Mouse (Mus musculus) CH12.LX (cell line): Measurements from ENCODE around the gene Jup. TPM values are rescaled to one million over a fixed set of nuclear protein-coding genes. Genes with fewer than 3 reads are reported as not detected.
A peak's percentile ranks its signal among the peaks of the same experiment; 100 is the strongest.

Experiments used
- DNase-seq: peaks from one replicate; pipeline ENCODE4 v3.0.0-alpha.2; 2013; ENCODE audit errors: extremely low read depth
- H3K27ac ChIP-seq: 2 replicates; pipeline ENCODE4 v1.5.1; 2012; ENCODE audit warnings: low read depth, mild to moderate bottlenecking, control low read depth, moderate library complexity; ENCODE audit not compliant: insufficient read depth
- H3K27me3 ChIP-seq: replicated peaks from 2 replicates; pipeline ENCODE3; 2012; ENCODE audit warnings: inconsistent platforms
- H3K36me3 ChIP-seq, 2 experiments: replicated peaks in 1 of 2; 2 replicates each; pipeline versions ENCODE3 to v1.6.1; 2012; ENCODE audit warnings: inconsistent platforms in 1 of 2, low read length in 1 of 2, mild to moderate bottlenecking in 1 of 2, mixed read lengths in 1 of 2, moderate library complexity in 1 of 2; ENCODE audit not compliant: control insufficient read depth in 1 of 2, insufficient read depth in 1 of 2
- H3K4me1 ChIP-seq, 2 experiments: 2 replicates each; pipeline ENCODE4 v1.6.1; 2012; ENCODE audit warnings: inconsistent platforms in 1 of 2, moderate library complexity in 1 of 2; ENCODE audit not compliant: insufficient read depth in 2 of 2, control insufficient read depth in 1 of 2
- H3K4me2 ChIP-seq: 2 replicates; pipeline ENCODE4 v1.6.1; 2012; ENCODE audit warnings: low read depth, mild to moderate bottlenecking, control low read depth; ENCODE audit not compliant: poor library complexity, insufficient read depth, severe bottlenecking
- H3K4me3 ChIP-seq, 3 experiments: fragments of 150-350 bp in 1 of 3; sonication (generic) in 1 of 3; replicated peaks in 1 of 3; 2 replicates each; pipeline versions ENCODE3 to v1.5.1; 2011 to 2012; ENCODE audit warnings: low read depth in 2 of 3, low read length in 2 of 3, mild to moderate bottlenecking in 2 of 3, moderate library complexity in 2 of 3, control low read depth in 1 of 3, improper control_type of control experiment in 1 of 3, inconsistent platforms in 1 of 3, mixed read lengths in 1 of 3; ENCODE audit not compliant: poor library complexity in 1 of 3
- H3K79me2 ChIP-seq: replicated peaks from 2 replicates; pipeline ENCODE4 v1.6.1; 2012; ENCODE audit warnings: mild to moderate bottlenecking, moderate library complexity; ENCODE audit not compliant: control insufficient read depth, poor library complexity, insufficient read depth, severe bottlenecking; ENCODE audit errors: extremely low read depth
- H3K9ac ChIP-seq: 2 replicates; pipeline ENCODE4 v1.6.1; 2012; ENCODE audit warnings: low read depth, mild to moderate bottlenecking, control low read depth, moderate library complexity; ENCODE audit not compliant: insufficient read depth
- H3K9me3 ChIP-seq: replicated peaks from 2 replicates; pipeline ENCODE3; 2012; ENCODE audit warnings: low read length, inconsistent platforms, mixed read lengths
- BHLHE40 ChIP-seq: IDR thresholded peaks from 2 replicates; pipeline ENCODE4 v1.6.1; 2011; ENCODE audit warnings: mild to moderate bottlenecking, low read depth, low read length, improper control_type of control experiment
- CHD2 ChIP-seq: IDR thresholded peaks from 2 replicates; pipeline ENCODE4 v1.6.1; 2011; ENCODE audit warnings: low read length, improper control_type of control experiment
- CTCF ChIP-seq, 2 experiments: IDR thresholded peaks in 1 of 2; conservative IDR thresholded peaks in 1 of 2; 2 replicates each; pipeline ENCODE4 v1.5.1; 2011 to 2012; ENCODE audit warnings: low read depth in 2 of 2, low read length in 2 of 2, improper control_type of control experiment in 1 of 2, inconsistent platforms in 1 of 2, mild to moderate bottlenecking in 1 of 2, moderate library complexity in 1 of 2
- E2F4 ChIP-seq: IDR thresholded peaks from 2 replicates; pipeline ENCODE4 v1.6.1; 2011; ENCODE audit warnings: low read depth, low read length, improper control_type of control experiment; ENCODE audit not compliant: insufficient replicate concordance
- EP300 ChIP-seq: IDR thresholded peaks from 2 replicates; pipeline ENCODE4 v1.6.1; 2011; ENCODE audit warnings: low read length, improper control_type of control experiment
- ETS1 ChIP-seq: conservative IDR thresholded peaks from 2 replicates; pipeline ENCODE4 v1.6.1; 2012; ENCODE audit warnings: low read depth, mild to moderate bottlenecking, inconsistent platforms, low read length, improper control_type of control experiment, moderate library complexity
- GABPA ChIP-seq: IDR thresholded peaks from 2 replicates; pipeline ENCODE4 v1.6.1; 2012; ENCODE audit warnings: low read depth, low read length, improper control_type of control experiment, inconsistent platforms; ENCODE audit not compliant: insufficient replicate concordance
- JUN ChIP-seq: IDR thresholded peaks from 2 replicates; pipeline ENCODE4 v1.6.1; 2011; ENCODE audit warnings: low read depth, mild to moderate bottlenecking, low read length, improper control_type of control experiment, moderate library complexity; ENCODE audit not compliant: insufficient read depth
- JUND ChIP-seq: conservative IDR thresholded peaks from 2 replicates; pipeline ENCODE4 v1.6.1; 2011; ENCODE audit warnings: low read depth, low read length, improper control_type of control experiment
- MAFK ChIP-seq: IDR thresholded peaks from 2 replicates; pipeline ENCODE4 v1.6.1; 2011; ENCODE audit warnings: low read length, improper control_type of control experiment; ENCODE audit not compliant: insufficient replicate concordance
- MAX ChIP-seq: IDR thresholded peaks from 2 replicates; pipeline ENCODE4 v1.6.1; 2011; ENCODE audit warnings: low read length, improper control_type of control experiment
- MAZ ChIP-seq: IDR thresholded peaks from 2 replicates; pipeline ENCODE4 v1.6.1; 2012; ENCODE audit warnings: low read depth, mild to moderate bottlenecking, inconsistent platforms, low read length, improper control_type of control experiment, moderate library complexity
- MEF2A ChIP-seq: IDR thresholded peaks from 2 replicates; pipeline ENCODE4 v1.6.1; 2014; ENCODE audit warnings: low read depth, mild to moderate bottlenecking, inconsistent platforms, low read length, improper control_type of control experiment, borderline replicate concordance
- MXI1 ChIP-seq: IDR thresholded peaks from 2 replicates; pipeline ENCODE4 v1.6.1; 2011; ENCODE audit warnings: mild to moderate bottlenecking, low read depth, low read length, improper control_type of control experiment
- MYC ChIP-seq: IDR thresholded peaks from 2 replicates; pipeline ENCODE4 v1.6.1; 2011; ENCODE audit warnings: low read depth, mild to moderate bottlenecking, improper control_type of control experiment, low read length
- NELFE ChIP-seq: IDR thresholded peaks from 2 replicates; pipeline ENCODE4 v1.6.1; 2011; ENCODE audit warnings: low read depth, low read length, improper control_type of control experiment
- NRF1 ChIP-seq: IDR thresholded peaks from 2 replicates; pipeline ENCODE4 v1.6.1; 2014; ENCODE audit warnings: low read depth, mild to moderate bottlenecking, inconsistent platforms, low read length, improper control_type of control experiment, moderate library complexity
- PAX5 ChIP-seq: IDR thresholded peaks from 2 replicates; pipeline ENCODE4 v1.6.1; 2012; ENCODE audit warnings: low read length, inconsistent platforms, mixed read lengths
- POLR2A ChIP-seq: IDR thresholded peaks from 2 replicates; pipeline ENCODE4 v1.6.1; 2011; ENCODE audit warnings: low read depth, mild to moderate bottlenecking, improper control_type of control experiment, low read length
- POLR2AphosphoS2 ChIP-seq: IDR thresholded peaks from 2 replicates; pipeline ENCODE4 v1.6.1; 2011; ENCODE audit warnings: low read depth, low read length, improper control_type of control experiment
- RAD21 ChIP-seq: IDR thresholded peaks from 2 replicates; pipeline ENCODE4 v1.6.1; 2011; ENCODE audit warnings: low read depth, mild to moderate bottlenecking, low read length, improper control_type of control experiment, moderate library complexity
- RCOR1 ChIP-seq: conservative IDR thresholded peaks from 2 replicates; pipeline ENCODE4 v1.6.1; 2012; ENCODE audit warnings: low read depth, mild to moderate bottlenecking, inconsistent platforms, low read length, improper control_type of control experiment
- SIN3A ChIP-seq: IDR thresholded peaks from 2 replicates; pipeline ENCODE4 v1.6.1; 2012; ENCODE audit warnings: low read length, improper control_type of control experiment, inconsistent platforms
- SMC3 ChIP-seq: IDR thresholded peaks from 2 replicates; pipeline ENCODE4 v1.6.1; 2011; ENCODE audit warnings: low read depth, low read length, improper control_type of control experiment
- TBP ChIP-seq: conservative IDR thresholded peaks from 2 replicates; pipeline ENCODE4 v1.6.1; 2011; ENCODE audit warnings: low read depth, low read length, improper control_type of control experiment
- UBTF ChIP-seq: IDR thresholded peaks from 2 replicates; pipeline ENCODE4 v1.6.1; 2012; ENCODE audit warnings: low read depth, mild to moderate bottlenecking, inconsistent platforms, low read length, improper control_type of control experiment, moderate library complexity
- USF2 ChIP-seq: conservative IDR thresholded peaks from 2 replicates; pipeline ENCODE4 v1.6.1; 2011; ENCODE audit warnings: low read depth, low read length, improper control_type of control experiment
- ZC3H11A ChIP-seq: IDR thresholded peaks from 2 replicates; pipeline ENCODE4 v1.6.1; 2012; ENCODE audit warnings: low read depth, mild to moderate bottlenecking, inconsistent platforms, low read length, improper control_type of control experiment
- ZMIZ1 ChIP-seq: IDR thresholded peaks from 2 replicates; pipeline ENCODE4 v1.6.1; 2012; ENCODE audit warnings: low read depth, mild to moderate bottlenecking, inconsistent platforms, low read length, improper control_type of control experiment
- ZNF384 ChIP-seq: IDR thresholded peaks from 2 replicates; pipeline ENCODE4 v1.6.1; 2012; ENCODE audit warnings: low read depth, low read length, improper control_type of control experiment, inconsistent platforms
- dilution Hi-C: fragments of 300-500 bp; cut with MboI; formaldehyde crosslinking; loops from 2 replicates; pipeline ENCODE4 v1.14.3; 2020; ENCODE audit warnings: low sequenced_read_pairs; ENCODE audit not compliant: extremely low pct_unique_long_range_greater_than_20kb, extremely low pct_ligation_motif_present
- in situ Hi-C: fragments of 300-500 bp; cut with MboI; formaldehyde crosslinking; loops from 3 replicates; pipeline ENCODE4 v1.14.3; 2019; ENCODE audit warnings: low sequenced_read_pairs, low pct_ligation_motif_present, low pct_unique_long_range_greater_than_20kb, mixed read lengths
- polyA plus RNA-seq: library from polyadenylated mRNA; unstranded; fragments of >175 nt; gene quantifications from 2 replicates; pipeline ENCODE4 v1.2.1, GENCODE M21; 2012; ENCODE audit warnings: low read depth; ENCODE audit not compliant: insufficient read length
- total RNA-seq, 2 experiments: library from RNA; depleted of rRNA; stranded (reverse); fragments of 300-350 nt in 1 of 2; fragments of >200 nt in 1 of 2; gene quantifications; 2 replicates each; pipeline ENCODE4 v1.2.3; 2012 to 2014

Jup gene
- total and polyA plus RNA-seq, 3 experiments, result 0.68 to 1.4 (median 1.1) TPM

DNA sequence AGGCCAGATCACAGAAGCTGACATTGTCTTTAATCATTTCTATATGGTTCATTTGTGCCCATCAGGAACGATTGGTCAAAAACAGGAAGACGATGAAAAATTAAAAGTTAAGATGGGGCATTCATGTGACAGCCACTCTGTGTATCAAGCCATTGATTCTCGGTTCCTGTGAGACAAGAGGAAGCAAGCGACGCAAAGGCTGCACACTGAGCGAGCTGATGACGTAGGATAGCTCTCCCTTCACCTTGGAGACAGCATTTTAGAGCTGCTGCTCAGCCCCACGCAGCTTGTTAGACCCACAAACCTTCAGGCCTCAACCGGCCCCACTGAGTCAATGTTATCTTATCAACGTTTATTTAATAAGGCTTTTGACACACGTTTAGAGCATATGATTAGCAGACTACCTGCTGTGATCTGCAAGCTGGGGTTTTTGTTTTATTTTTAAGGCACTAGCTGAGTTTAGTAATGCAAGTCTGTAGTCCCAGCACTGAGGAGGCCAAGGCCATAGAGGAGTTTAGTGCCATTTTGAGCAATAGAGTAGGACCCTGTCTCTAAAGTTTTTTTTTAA lies 72.4 kb downstream of the Jup start:
- Histone ChIP-seq H3K4me2 (no peak overlapping the region), H3K79me2 (peaks cover 19% of the 10 kb centered on the region), H3K36me3 (peaks cover 20 to 23% of the 10 kb centered on the region in 2 experiments), H3K4me3 (no peak overlapping the region), H3K9ac (no peak overlapping the region), H3K9me3 (no peaks in the 10 kb centered on the region), H3K27me3 (peaks cover under 1% of the 10 kb centered on the region), H3K4me1 (peaks cover under 1 to 15% of the 10 kb centered on the region in 2 experiments; a peak in 3 of 4 replicates), H3K27ac (no peak overlapping the region)
- in situ Hi-C loops (no loop called here), dilution Hi-C loops (no loop called here)
- TF ChIP-seq ETS1, result no peak
- no peak for TF ChIP-seq CTCF (conservative IDR thresholded peaks at IDR 0.05 in 1 of 2, IDR thresholded peaks at IDR 0.05 in 1 of 2; ENCODE audit: low read depth in 2 of 2, low read length in 2 of 2)
- DNase-seq, result no peak

- DNase-seq, result peak; percentile 92
These were observed 74.0 kb downstream of the Jup start for GRCm38 (mm10) chr11:100323578-100323977.

More at GRCm38 (mm10) chr11:100323578-100323977, 74.0 kb downstream of the Jup start:
- 0 out of 2 replicates have a peak, but pooled peaks have one; percentile 34 for TF ChIP-seq CHD2
- no peak for TF ChIP-seq MAZ
- no peak; the same call in 1 of the 2 replicates for TF ChIP-seq POLR2AphosphoS2
- TF ChIP-seq ZC3H11A, result no peak
- TF ChIP-seq ZNF384, result 0 out of 2 replicates have a peak, but pooled peaks have one; percentile 17
- TF ChIP-seq MAX, result peak; percentile 51; the same call in 1 of the 2 replicates
- TF ChIP-seq NELFE, result no peak
- TF ChIP-seq RAD21, result peak; percentile 33
- no peak for TF ChIP-seq SIN3A
- peak; percentile 50; the same call in 1 of the 2 replicates for TF ChIP-seq JUND
- TF ChIP-seq CTCF (conservative IDR thresholded peaks at IDR 0.05 in 1 of 2, IDR thresholded peaks at IDR 0.05 in 1 of 2; ENCODE audit: low read depth in 2 of 2, low read length in 2 of 2), result peak; percentile 78 to 83
- TF ChIP-seq USF2, result no peak
- TF ChIP-seq ZMIZ1, result peak; percentile 66; the same call in 1 of the 2 replicates
- TF ChIP-seq RCOR1, result no peak
- no peak for TF ChIP-seq GABPA
- peak; percentile 48 for TF ChIP-seq POLR2A
- TF ChIP-seq BHLHE40, result no peak
- TF ChIP-seq TBP, result no peak
- TF ChIP-seq MYC, result peak; percentile 76
- no peak for TF ChIP-seq MXI1
- peak; percentile 42 for TF ChIP-seq SMC3
- no peak for TF ChIP-seq EP300
- TF ChIP-seq JUN, result 0 out of 2 replicates have a peak, but pooled peaks have one; percentile 10
- no peak for TF ChIP-seq UBTF
- no peak for TF ChIP-seq NRF1
- TF ChIP-seq PAX5, result no peak
- 0 out of 2 replicates have a peak, but pooled peaks have one; percentile 47 for TF ChIP-seq MEF2A
- TF ChIP-seq ETS1, result no peak
- TF ChIP-seq E2F4, result no peak
- no peak for TF ChIP-seq MAFK
- TF ChIP-seq, all 38 proteins: peak for 12
- H3K79me2 ChIP-seq, result peaks cover 19% of the 10 kb centered on the region
- in situ Hi-C loops, result no loop called here
- peaks cover 20 to 23% of the 10 kb centered on the region in 2 experiments for H3K36me3 ChIP-seq
- no peaks in the 10 kb centered on the region for H3K27me3 ChIP-seq
- H3K4me2 ChIP-seq, result no peak overlapping the region
- peaks cover 2 to 19% of the 10 kb centered on the region in 2 experiments; a peak in 2 of 4 replicates for H3K4me1 ChIP-seq
- no peak overlapping the region for H3K9ac ChIP-seq
- H3K9me3 ChIP-seq, result no peaks in the 10 kb centered on the region
- no peak overlapping the region for H3K4me3 ChIP-seq
- dilution Hi-C loops, result no loop called here
- H3K27ac ChIP-seq, result no peak overlapping the region
